Mouse (Mus musculus) embryonic facial prominence, embryonic 14.5 days (tissue): ENCODE data around the gene Pknox2. TPM values are rescaled to one million over a fixed set of nuclear protein-coding genes. Genes with fewer than 3 reads are reported as not detected.
A peak's percentile ranks its signal among the peaks of the same experiment; 100 is the strongest.

ENCODE experiments used
- ATAC-seq: fragments of 200-750 bp; cut with Nextera tagmentation; 2 replicates; pipeline ENCODE4 v1.8.0; 2017; ENCODE audit warnings: low read depth, moderate number of reproducible peaks, moderate TSS enrichment
- DNase-seq: peaks from one replicate; pipeline ENCODE4 v3.0.0-alpha.2; 2015; ENCODE audit warnings: low spot score
- H3K27ac ChIP-seq: fragments of 300-500 bp; sonication (generic); replicated peaks from 2 replicates; pipeline ENCODE4 v1.5.1; 2014; ENCODE audit warnings: low read depth, mild to moderate bottlenecking, low read length, moderate library complexity
- H3K27me3 ChIP-seq: fragments of 300-500 bp; sonication (generic); replicated peaks from 2 replicates; pipeline ENCODE4 v1.6.1; 2014; ENCODE audit warnings: low read length; ENCODE audit not compliant: control insufficient read depth, insufficient read depth
- H3K36me3 ChIP-seq: fragments of 300-500 bp; sonication (generic); 2 replicates; pipeline ENCODE4 v1.6.1; 2014; ENCODE audit warnings: low read length, mixed read lengths; ENCODE audit not compliant: control insufficient read depth, insufficient read depth
- H3K4me1 ChIP-seq: fragments of 300-500 bp; sonication (generic); 2 replicates; pipeline ENCODE4 v1.6.1; 2014; ENCODE audit warnings: antibody characterized with exemption, low read length; ENCODE audit not compliant: control insufficient read depth, insufficient read depth
- H3K4me2 ChIP-seq: fragments of 300-500 bp; sonication (generic); 2 replicates; pipeline ENCODE4 v1.6.1; 2014; ENCODE audit warnings: low read depth, mild to moderate bottlenecking, low read length, moderate library complexity, mixed read lengths
- H3K4me3 ChIP-seq: fragments of 300-500 bp; sonication (generic); 2 replicates; pipeline ENCODE4 v1.5.1; 2014; ENCODE audit warnings: low read depth, mild to moderate bottlenecking, low read length
- H3K9ac ChIP-seq: fragments of 300-500 bp; sonication (generic); 2 replicates; pipeline ENCODE4 v1.6.1; 2014; ENCODE audit warnings: low read depth, mild to moderate bottlenecking, low read length, moderate library complexity, mixed read lengths
- H3K9me3 ChIP-seq: fragments of 300-500 bp; sonication (generic); 2 replicates; pipeline ENCODE4 v1.6.1; 2016; ENCODE audit warnings: low read length; ENCODE audit not compliant: control insufficient read depth
- WGBS: fragments of 180-500 bp; shearing (Covaris S2); extraction: QIAGEN DNeasy Blood & Tissue Kit; methylation state at CpG from one replicate; pipeline ENCODE4 v1.1.7; 2014; 5-methylcytosine and 5-hydroxymethylcytosine counted together
- polyA plus RNA-seq: library from polyadenylated mRNA; unstranded; fragments of >200 nt; fragmentation: Nextera tagmentation; extraction: Ambion mirVana; gene quantifications from 2 replicates; pipeline ENCODE4 v1.2.1, GENCODE M21; 2014

Gene Pknox2
- polyA plus RNA-seq, 1 experiment from 2014 or later: 9.5 TPM

GRCm38 (mm10) chr9:37025913-37026312, 121.3 kb downstream of the Pknox2 start:
- no peak overlapping the region for H3K4me2 ChIP-seq
- no peak for DNase-seq
- no peaks in the 10 kb centered on the region for H3K9me3 ChIP-seq
- H3K4me1 ChIP-seq: peaks cover 24% of the 10 kb centered on the region
- no peak overlapping the region for H3K9ac ChIP-seq
- no peaks in the 10 kb centered on the region for H3K27me3 ChIP-seq
- 41% methylated on average over 3 of the region's 3 CpGs for WGBS
- no peak overlapping the region for H3K27ac ChIP-seq
- no peak for ATAC-seq
- no peak overlapping the region for H3K4me3 ChIP-seq
- no peaks in the 10 kb centered on the region for H3K36me3 ChIP-seq

GRCm38 (mm10) chr9:37021586-37022230, 125.5 kb downstream of the Pknox2 start:
- Histone ChIP-seq H3K27ac (no peak overlapping the region), H3K4me1 (peaks cover 4% of the 10 kb centered on the region; the same call in 1 of the 2 replicates), H3K4me3 (no peak overlapping the region), H3K9me3 (no peaks in the 10 kb centered on the region), H3K4me2 (no peak overlapping the region), H3K27me3 (no peaks in the 10 kb centered on the region), H3K36me3 (no peaks in the 10 kb centered on the region), H3K9ac (no peak overlapping the region)
- ATAC-seq (no peak), DNase-seq (no peak)
- 37% methylated on average over 3 of the region's 3 CpGs for WGBS

- Histone ChIP-seq H3K4me1 (peaks cover 12% of the 10 kb centered on the region), H3K9ac (no peak overlapping the region), H3K27me3 (no peaks in the 10 kb centered on the region), H3K4me3 (no peak overlapping the region), H3K27ac (no peak overlapping the region), H3K36me3 (no peaks in the 10 kb centered on the region), H3K4me2 (no peak overlapping the region), H3K9me3 (no peaks in the 10 kb centered on the region)
- no peak for DNase-seq
- ATAC-seq: peak; percentile 34; the same call in 1 of the 2 replicates
- 58% methylated on average over 1 of the region's 1 CpGs for WGBS
Observed at GRCm38 (mm10) chr9:37018154-37018553, 129.1 kb downstream of the Pknox2 start.

DNA sequence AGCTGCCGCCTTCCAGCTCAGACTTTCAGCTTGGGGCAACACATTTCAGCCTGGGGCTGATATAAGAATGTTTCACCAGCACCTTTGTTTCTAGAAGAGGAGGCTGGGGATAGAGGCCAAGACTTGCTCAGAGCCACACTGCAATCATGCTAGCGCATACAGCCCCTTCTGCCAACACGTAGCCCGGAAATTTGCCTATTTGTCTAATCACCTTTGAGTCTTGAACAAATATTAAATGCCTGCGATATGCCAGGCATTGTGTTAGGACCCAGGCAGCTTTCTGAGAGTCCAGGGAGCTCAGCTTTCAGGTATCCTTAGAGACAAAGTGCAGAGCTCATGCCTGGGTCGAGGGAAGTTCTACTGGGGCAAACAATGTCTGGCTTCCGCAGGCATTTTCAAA, 130.0 kb downstream of the Pknox2 start:
- no peak for DNase-seq
- no peaks in the 10 kb centered on the region for H3K27me3 ChIP-seq
- H3K4me2 ChIP-seq: no peak overlapping the region
- peaks cover 13% of the 10 kb centered on the region for H3K4me1 ChIP-seq
- ATAC-seq: no peak
- H3K36me3 ChIP-seq: no peaks in the 10 kb centered on the region
- no peak overlapping the region for H3K9ac ChIP-seq
- H3K4me3 ChIP-seq: no peak overlapping the region
- H3K27ac ChIP-seq: no peak overlapping the region
- WGBS: 64% methylated on average over 7 of the region's 7 CpGs
- H3K9me3 ChIP-seq: no peaks in the 10 kb centered on the region

GRCm38 (mm10) chr9:37016165-37016564, 131.0 kb downstream of the Pknox2 start:
- Histone ChIP-seq H3K27ac (no peak overlapping the region), H3K36me3 (no peaks in the 10 kb centered on the region), H3K4me1 (peaks cover 13% of the 10 kb centered on the region), H3K27me3 (no peaks in the 10 kb centered on the region), H3K9ac (no peak overlapping the region), H3K9me3 (no peaks in the 10 kb centered on the region), H3K4me2 (no peak overlapping the region), H3K4me3 (no peak overlapping the region)
- no peak for ATAC-seq
- no peak for DNase-seq

- Histone ChIP-seq H3K4me1 (peaks cover 13% of the 10 kb centered on the region), H3K36me3 (no peaks in the 10 kb centered on the region), H3K27ac (no peak overlapping the region), H3K27me3 (no peaks in the 10 kb centered on the region), H3K4me3 (no peak overlapping the region), H3K4me2 (no peak overlapping the region), H3K9me3 (no peaks in the 10 kb centered on the region), H3K9ac (no peak overlapping the region)
- peak; percentile 27; the same call in 1 of the 2 replicates for ATAC-seq
- WGBS: 17% methylated on average over 8 of the region's 8 CpGs
- DNase-seq: peak; percentile 68
Observed at GRCm38 (mm10) chr9:37013565-37013964, 133.6 kb downstream of the Pknox2 start.

DNA sequence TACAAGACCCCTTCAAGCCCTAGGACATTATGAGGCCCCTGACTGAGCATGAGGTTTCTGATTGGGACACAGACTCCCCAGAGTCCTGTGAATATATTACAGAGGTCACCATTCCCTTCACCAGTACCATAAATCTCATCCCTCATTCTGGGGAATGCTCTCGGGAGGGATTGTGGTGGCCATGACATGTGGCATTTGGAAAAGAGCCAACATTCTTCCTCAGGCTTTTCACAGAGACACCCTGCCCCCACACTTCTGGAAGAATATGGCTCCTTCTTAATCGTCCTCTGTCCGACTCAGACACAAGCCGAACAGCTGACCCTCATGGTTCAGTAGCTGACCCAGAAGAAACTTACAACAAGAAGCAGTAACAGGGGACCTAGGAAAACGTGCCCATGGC, 139.1 kb downstream of the Pknox2 start:
- H3K27me3 ChIP-seq: no peaks in the 10 kb centered on the region
- 43% methylated on average over 5 of the region's 5 CpGs for WGBS
- H3K4me2 ChIP-seq: no peak overlapping the region
- H3K27ac ChIP-seq: no peak overlapping the region
- H3K9me3 ChIP-seq: no peaks in the 10 kb centered on the region
- peak; percentile 59 for DNase-seq
- H3K36me3 ChIP-seq: no peaks in the 10 kb centered on the region
- H3K4me3 ChIP-seq: no peak overlapping the region
- H3K9ac ChIP-seq: no peak overlapping the region
- no peak for ATAC-seq
- H3K4me1 ChIP-seq: peaks cover 4% of the 10 kb centered on the region; the same call in 1 of the 2 replicates

DNA sequence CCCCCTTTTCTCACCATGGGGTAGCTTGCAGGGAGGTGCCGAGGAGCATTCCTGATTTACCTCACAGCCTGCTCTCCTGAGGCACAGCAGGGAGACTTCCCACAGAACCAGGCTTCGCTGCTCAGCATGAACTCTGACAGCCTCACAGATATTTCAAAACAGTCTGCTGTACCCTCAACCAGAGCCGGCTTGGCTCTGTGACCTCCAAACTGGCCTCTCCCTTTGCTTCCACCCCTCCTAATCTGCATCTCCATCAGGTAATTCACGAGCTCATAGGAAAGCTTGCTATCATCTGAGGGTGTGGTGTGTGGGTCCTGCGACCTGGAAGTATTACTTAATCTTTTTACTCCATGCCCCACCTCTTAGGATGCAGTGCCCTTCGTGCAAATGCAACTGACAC, 142.5 kb downstream of the Pknox2 start:
- ATAC-seq: no peak
- Histone ChIP-seq H3K4me3 (no peak overlapping the region), H3K36me3 (no peaks in the 10 kb centered on the region), H3K4me2 (no peak overlapping the region), H3K9me3 (no peaks in the 10 kb centered on the region), H3K27ac (no peak overlapping the region), H3K9ac (no peak overlapping the region), H3K4me1 (peaks cover 3% of the 10 kb centered on the region; the same call in 1 of the 2 replicates), H3K27me3 (no peaks in the 10 kb centered on the region)
- WGBS: 36% methylated on average over 6 of the region's 6 CpGs
- DNase-seq: no peak

DNA sequence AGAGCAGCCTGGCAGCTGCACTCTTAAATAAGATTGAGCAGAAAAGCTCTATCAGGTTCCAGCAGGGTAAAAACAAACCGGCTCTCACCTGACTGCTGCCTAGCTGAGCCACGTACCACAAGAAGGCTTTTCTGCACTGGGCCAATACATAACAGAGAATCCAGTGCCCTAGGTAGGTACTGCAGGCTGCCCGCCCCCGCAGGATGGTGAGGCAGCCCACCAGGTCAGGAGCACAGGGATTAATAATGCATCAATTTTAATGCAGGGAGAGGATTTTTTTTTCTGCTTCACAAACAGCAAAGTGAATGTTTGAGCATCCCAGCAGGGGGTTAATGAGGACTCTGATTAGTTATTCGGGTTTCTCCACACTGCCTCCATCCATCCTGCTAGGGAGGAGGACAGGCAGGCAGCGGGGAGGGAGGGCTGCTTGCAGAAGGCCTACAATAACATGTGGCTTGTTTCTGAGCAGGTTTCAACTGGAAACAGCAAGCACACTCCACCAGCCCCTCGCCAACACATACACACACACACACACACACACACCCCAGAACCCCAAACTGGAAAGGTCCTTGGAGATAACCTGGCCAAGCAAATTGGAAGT, 145.2 kb downstream of the Pknox2 start:
- peak; percentile 48; the same call in 1 of the 2 replicates for ATAC-seq
- Histone ChIP-seq H3K9me3 (no peaks in the 10 kb centered on the region), H3K4me3 (no peak overlapping the region), H3K4me1 (peaks cover 3% of the 10 kb centered on the region; the same call in 1 of the 2 replicates), H3K27ac (no peak overlapping the region), H3K4me2 (no peak overlapping the region), H3K27me3 (no peaks in the 10 kb centered on the region), H3K9ac (no peak overlapping the region), H3K36me3 (no peaks in the 10 kb centered on the region)
- peak; percentile 60 for DNase-seq
- WGBS: 37% methylated on average over 7 of the region's 7 CpGs
